Mouse (Mus musculus): ENCODE results near the gene Clec2i.
A peak's percentile ranks its signal among the peaks of the same experiment; 100 is the strongest.
"Not testable (repeated sequence)": the region's sequence is repeated elsewhere in the genome, so short reads cannot be mapped to it uniquely, and the experiment has no call there.

Gene Clec2i

GRCm38 (mm10) chr6:128887091-128887790, at the start of gene Clec2i:
TSS of gene Clec2i (plus strand) at chr6:128887588.
- not testable (repeated sequence) for TF ChIP-seq GATA4 (IDR thresholded peaks at IDR 0.05; ENCODE audit: insufficient replicate concordance, low read length)

GRCm38 (mm10) chr6:128838342-128839265, 48.8 kb upstream of the Clec2i start:
- TF ChIP-seq GATA4 (IDR thresholded peaks at IDR 0.05; ENCODE audit: insufficient replicate concordance, low read length): no peak

- TF ChIP-seq GATA4 (IDR thresholded peaks at IDR 0.05; ENCODE audit: insufficient replicate concordance, low read length): no peak
These were observed 48.1 kb upstream of the Clec2i start for GRCm38 (mm10) chr6:128839266-128839771.

GRCm38 (mm10) chr6:128839921-128840320, 47.5 kb upstream of the Clec2i start:
- TF ChIP-seq GATA4 (IDR thresholded peaks at IDR 0.05; ENCODE audit: insufficient replicate concordance, low read length): no peak

- no peak for TF ChIP-seq GATA4 (IDR thresholded peaks at IDR 0.05; ENCODE audit: insufficient replicate concordance, low read length)
These were observed 45.9 kb upstream of the Clec2i start for GRCm38 (mm10) chr6:128841327-128842089.

- no peak for TF ChIP-seq GATA4 (IDR thresholded peaks at IDR 0.05; ENCODE audit: insufficient replicate concordance, low read length)
These were observed 44.9 kb upstream of the Clec2i start for GRCm38 (mm10) chr6:128842356-128842944.

- TF ChIP-seq GATA4 (IDR thresholded peaks at IDR 0.05; ENCODE audit: insufficient replicate concordance, low read length): no peak; the same call in 1 of the 2 replicates
These were observed 44.4 kb upstream of the Clec2i start for GRCm38 (mm10) chr6:128842945-128843478.

- no peak for TF ChIP-seq GATA4 (IDR thresholded peaks at IDR 0.05; ENCODE audit: insufficient replicate concordance, low read length)
These were observed 43.9 kb upstream of the Clec2i start for GRCm38 (mm10) chr6:128843479-128843992.

GRCm38 (mm10) chr6:128844131-128844530, 43.3 kb upstream of the Clec2i start:
- no peak for TF ChIP-seq GATA4 (IDR thresholded peaks at IDR 0.05; ENCODE audit: insufficient replicate concordance, low read length)

GRCm38 (mm10) chr6:128844586-128845080, 42.8 kb upstream of the Clec2i start:
- TF ChIP-seq GATA4 (IDR thresholded peaks at IDR 0.05; ENCODE audit: insufficient replicate concordance, low read length): no peak

- peak; percentile 63; the same call in 1 of the 2 replicates for TF ChIP-seq GATA4 (IDR thresholded peaks at IDR 0.05; ENCODE audit: insufficient replicate concordance, low read length)
These were observed 41.9 kb upstream of the Clec2i start for GRCm38 (mm10) chr6:128845319-128845979.

- TF ChIP-seq GATA4 (IDR thresholded peaks at IDR 0.05; ENCODE audit: insufficient replicate concordance, low read length): no peak
These were observed 41.3 kb upstream of the Clec2i start for GRCm38 (mm10) chr6:128845998-128846542.

GRCm38 (mm10) chr6:128847401-128847800, 40.0 kb upstream of the Clec2i start:
- TF ChIP-seq GATA4 (IDR thresholded peaks at IDR 0.05; ENCODE audit: insufficient replicate concordance, low read length): no peak

All from liver, adult (tissue).